Mouse (Mus musculus) c-Kit-positive CD71-negative TER-119-negative erythroid progenitor cells, embryonic 14.5 days (primary cell): ENCODE measurements around the gene Gm10563.

Source experiments
- DNase-seq: peaks from one replicate; pipeline ENCODE4 v3.0.0-alpha.2; 2013; ENCODE audit warnings: low read depth

Gene Gm10563

GRCm38 (mm10) chr4:155652283-155653085, 7.3 kb upstream of the Gm10563 start:
- no peak for DNase-seq

- no peak for DNase-seq
Measured at GRCm38 (mm10) chr4:155651553-155652269, 6.5 kb upstream of the Gm10563 start.

- DNase-seq = no peak
Measured at GRCm38 (mm10) chr4:155649355-155649754, 4.1 kb upstream of the Gm10563 start.

DNA sequence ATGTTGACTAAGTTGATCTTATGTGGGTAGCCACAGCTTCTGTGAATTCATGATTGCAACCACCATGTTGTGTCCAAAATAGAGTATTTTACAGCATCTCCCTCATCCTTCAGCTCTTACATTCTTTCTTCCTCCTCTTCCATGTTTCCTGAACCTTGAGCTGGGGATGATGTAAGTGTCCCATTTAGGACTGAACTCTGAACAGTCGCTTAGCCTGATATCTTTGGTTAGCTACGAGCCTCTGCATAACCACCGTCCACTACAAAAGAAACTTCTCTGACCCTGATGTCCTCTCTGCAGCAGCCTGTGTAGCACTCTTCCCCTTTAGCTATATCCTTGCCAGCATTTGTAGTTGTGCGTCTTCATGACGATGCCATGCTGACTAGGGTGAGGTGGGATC, 513 bp upstream of the Gm10563 start:
- no peak for DNase-seq

- DNase-seq = no peak
Measured at GRCm38 (mm10) chr4:155643531-155643930, 1.7 kb downstream of the Gm10563 start.

GRCm38 (mm10) chr4:155635766-155636499, 9.3 kb downstream of the Gm10563 start:
- no peak for DNase-seq

GRCm38 (mm10) chr4:155630267-155630666, 14.9 kb downstream of the Gm10563 start:
- DNase-seq = no peak

DNA sequence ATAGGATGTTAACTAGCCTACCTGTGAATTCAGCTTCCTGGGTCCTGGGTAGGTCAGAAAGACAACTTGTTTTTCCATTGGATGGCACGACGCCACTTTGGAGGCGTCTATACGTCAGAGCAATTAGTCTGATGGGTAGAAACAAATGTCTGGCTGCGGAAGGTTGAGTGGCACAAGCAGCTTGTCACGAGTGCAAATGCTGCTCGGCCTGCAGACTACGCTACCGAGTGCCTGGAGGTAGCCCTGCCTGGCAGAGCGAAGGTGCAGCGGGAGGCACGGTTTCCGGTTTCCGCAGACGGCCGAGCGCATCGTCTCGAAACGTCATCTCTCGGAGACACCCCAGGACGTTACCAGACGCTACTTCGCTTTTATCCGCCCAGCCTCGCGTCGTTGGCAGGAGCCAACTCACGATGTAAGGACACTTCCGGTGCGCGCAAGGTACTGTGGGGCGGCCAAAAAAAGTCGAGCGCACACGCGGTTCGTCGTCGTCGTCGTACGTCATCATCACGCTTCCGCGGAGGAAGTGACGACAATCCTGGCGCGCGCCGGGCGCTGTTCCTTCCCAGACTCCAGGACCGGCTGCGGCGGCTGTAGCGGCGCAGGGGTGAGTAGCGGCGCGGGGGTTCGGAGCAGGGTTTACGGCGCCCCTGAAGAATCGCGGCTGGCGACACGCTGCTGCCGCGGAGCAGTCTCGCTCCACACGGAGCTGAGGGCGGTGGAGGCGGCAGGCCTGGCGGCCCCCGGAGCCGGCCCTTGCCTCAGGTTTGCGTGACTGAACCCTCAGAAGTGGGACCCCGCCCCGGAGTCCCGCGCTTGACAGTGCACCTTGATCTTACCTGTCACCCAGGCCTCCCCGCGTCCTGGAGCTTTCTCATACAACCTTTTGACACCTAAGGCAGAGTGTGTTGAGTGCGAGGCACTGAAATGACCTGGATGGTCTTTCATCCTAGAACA, 20.6 kb downstream of the Gm10563 start, which contains the start of gene Cdk11b:
Gene Cdk11b, plus strand, starts transcription at position 517 of the 954 bp plus-strand sequence.
- DNase-seq = peak; percentile 98

DNA sequence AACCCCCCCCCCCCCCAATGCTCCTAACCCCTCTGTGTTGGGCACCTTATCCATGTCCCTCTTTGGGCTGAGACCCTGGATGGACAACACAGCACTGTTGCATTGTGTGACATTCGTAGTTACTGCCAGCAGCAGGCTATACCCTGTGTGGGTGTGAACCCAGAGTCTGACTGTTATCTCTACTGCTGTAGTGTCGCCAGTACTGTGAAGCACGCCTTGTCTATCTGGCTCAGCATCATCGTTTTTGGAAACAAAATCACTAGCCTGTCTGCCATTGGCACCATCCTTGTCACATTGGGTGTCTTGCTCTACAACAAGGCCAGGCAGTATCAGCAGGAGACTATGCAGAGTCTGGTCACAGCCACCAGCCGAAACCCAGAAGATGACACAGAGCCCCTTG, 26.9 kb downstream of the Gm10563 start:
- DNase-seq = no peak

GRCm38 (mm10) chr4:155613264-155613663, 31.9 kb downstream of the Gm10563 start:
- no peak for DNase-seq

DNA sequence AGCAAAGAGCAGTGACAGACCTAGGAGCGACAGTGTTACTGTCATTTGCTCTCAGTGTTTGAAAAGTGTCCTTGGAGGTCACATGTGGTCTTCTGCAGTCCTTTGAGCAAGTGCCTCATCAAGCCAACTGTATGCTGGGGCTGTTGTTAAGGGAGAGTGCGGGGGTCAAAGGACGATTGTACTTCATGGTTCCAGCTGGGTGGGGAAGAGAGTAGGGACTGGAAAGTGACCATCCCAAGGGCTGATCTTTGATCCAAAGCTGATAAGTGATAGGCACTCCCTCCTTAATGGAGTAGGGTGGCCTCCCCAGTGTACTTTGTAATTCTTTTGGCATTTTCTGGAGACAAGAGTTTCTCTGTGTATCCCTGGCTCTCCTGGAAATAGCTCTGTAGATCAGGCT, 33.3 kb downstream of the Gm10563 start:
- DNase-seq = no peak

GRCm38 (mm10) chr4:155606825-155607224, 38.4 kb downstream of the Gm10563 start:
- DNase-seq = no peak

- DNase-seq = no peak
Measured at GRCm38 (mm10) chr4:155605132-155605531, 40.1 kb downstream of the Gm10563 start.

DNA sequence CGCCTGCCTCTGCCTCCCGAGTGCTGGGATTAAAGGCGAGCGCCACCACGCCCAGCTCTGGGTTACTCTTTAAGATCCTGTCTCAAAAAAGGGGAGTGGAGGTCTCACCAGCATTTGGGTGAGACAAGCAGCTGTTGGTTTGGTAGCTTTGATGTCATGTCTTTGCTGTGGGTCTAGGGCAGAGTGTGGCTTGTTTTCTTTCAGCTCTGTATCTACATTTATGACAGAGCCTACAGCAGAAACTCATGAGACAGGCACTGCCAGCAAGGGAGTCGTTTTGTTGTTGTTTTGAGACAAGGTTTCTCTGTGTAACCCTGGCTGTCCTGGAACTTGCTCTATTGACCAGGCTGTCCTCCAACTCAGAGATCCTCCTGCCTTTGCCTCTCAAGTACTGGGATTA, 41.4 kb downstream of the Gm10563 start:
- DNase-seq = no peak

DNA sequence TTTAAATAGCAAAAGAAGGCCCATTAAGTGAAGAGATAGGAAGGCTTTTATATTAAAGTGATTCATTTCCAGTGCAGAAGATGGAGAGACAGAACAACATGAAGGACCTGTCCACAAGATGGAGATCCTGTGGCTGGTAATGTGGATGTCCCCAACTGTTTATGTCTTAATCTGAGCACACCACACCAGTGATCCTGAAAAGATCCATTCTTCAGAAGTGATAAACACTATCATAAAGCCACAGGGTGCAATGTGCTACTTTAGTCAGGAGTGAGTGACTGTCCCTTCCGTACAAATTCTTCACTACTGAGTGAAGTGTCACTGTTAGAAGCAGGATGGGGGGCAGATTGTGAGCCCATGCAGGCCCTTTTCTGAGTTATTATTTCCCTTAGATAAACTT, 42.5 kb downstream of the Gm10563 start:
- DNase-seq = no peak

GRCm38 (mm10) chr4:155601997-155602456, 43.2 kb downstream of the Gm10563 start:
- no peak for DNase-seq

DNA sequence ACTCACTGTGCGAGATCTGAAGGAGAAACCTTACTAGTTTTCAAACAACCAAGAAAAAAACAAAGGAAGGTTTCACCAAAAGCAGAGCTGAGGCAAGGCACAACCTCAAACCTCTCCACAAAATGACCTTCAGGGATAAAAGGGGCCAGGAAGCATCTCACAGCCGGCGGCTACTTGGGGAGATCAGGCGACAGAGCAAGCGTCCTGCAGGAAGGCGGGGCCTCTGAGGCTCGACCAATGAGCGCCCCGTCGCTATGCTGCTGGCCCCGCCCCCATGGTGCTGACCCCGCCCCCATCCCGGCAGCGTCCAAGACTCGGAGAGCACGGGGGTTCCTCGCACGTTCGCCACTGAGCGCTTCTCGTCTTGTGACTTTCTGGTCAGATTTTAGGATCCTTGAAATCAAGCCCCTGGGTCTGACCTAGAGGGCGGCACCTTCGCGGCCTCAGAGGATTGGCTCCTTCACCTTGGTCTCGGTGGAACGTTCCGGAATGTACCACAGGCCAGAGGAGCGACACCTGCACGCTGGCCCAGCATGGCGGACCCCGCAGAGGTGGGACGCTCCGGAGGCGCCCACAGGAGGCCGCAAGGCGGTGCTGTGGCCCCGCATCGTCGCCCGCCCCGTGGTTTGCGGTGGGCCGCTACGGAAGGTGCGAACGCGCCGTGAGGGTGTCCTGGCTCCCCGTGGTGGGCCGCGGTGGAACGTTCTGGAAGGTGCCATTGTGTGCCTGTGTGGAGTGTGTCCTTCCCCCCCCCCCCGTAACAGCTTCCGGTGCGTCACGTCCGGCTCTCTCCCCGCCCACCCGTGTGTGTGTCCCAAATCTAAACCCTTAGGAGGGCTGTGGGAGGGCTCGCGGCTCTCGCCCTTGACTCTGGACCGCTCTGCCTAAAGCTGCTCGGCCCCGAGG, 43.9 kb downstream of the Gm10563 start, which contains the start of gene Slc35e2:
Gene Slc35e2, plus strand, starts transcription at position 326 of the 906 bp plus-strand sequence.
- peak; percentile 91 for DNase-seq

DNA sequence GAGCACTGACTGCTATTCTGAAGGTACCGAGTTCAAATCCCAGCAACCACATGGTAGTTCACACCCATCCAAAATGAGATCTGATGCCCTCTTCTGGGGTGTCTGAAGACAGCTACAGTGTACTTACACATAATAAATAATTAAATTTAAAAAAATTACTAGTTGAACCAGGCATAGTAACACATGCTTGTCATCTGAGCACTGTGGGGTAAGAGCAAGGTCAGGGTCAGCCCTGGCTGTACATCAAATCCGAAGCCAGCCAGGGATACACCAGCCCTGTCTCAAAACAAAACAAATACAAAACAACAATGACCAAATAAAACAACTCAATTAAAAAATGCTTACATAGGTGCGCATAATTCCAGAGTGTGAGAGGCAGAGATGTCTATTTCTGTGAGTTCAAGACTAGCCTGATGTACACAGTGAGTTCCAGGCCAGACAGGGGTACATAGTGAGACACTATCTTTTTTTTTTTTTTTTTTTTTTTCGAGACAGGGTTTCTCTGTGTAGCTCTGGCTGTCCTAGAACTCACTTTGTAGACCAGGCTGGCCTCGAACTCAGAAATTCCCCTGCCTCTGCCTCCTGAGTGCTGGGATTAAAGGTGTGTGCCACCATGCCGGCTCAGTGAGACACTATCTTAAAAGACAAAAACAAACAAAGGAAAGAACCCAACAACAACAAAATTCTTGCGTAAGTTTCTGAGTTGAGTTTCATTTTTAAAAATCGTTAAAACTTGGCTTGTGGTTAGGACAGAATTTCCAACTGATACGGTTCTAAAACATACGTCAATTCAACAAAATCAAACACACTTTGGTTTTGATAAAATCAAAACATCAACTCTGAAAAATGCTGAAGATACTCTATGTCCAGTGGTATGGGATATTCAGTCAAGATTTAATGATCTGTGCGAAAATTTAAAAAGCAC, 45.0 kb downstream of the Gm10563 start:
- no peak for DNase-seq

DNA sequence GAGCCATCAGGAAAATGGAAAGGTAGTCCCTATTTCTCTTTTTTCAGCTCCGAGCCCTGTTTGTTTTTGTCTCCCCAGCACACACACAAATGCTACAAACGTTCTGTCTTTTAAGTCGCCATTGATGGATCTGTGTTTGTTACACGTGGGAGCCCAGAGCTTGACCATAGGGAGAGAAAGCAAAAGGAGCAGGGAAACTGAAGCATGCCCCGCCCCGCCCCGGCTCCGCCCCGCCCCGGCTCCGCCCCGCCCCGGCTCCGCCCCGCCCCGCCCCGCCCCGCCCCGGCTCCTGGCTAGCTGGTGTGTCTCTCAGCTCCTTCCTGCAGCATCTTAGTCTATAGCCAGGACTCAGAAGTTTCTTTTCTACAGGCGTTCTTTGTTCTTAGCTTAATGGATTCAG, 46.7 kb downstream of the Gm10563 start:
- no peak for DNase-seq
